Mouse (Mus musculus) cerebellum, postnatal 4 days (tissue): ENCODE results near the gene Ttc39a.

Experiments
- DNase-seq, 2 experiments: peaks; one replicate each; pipeline ENCODE4 v3.0.0; 2022; ENCODE audit warnings: low spot score in 2 of 2, mixed read lengths in 1 of 2

The Ttc39a gene

DNA sequence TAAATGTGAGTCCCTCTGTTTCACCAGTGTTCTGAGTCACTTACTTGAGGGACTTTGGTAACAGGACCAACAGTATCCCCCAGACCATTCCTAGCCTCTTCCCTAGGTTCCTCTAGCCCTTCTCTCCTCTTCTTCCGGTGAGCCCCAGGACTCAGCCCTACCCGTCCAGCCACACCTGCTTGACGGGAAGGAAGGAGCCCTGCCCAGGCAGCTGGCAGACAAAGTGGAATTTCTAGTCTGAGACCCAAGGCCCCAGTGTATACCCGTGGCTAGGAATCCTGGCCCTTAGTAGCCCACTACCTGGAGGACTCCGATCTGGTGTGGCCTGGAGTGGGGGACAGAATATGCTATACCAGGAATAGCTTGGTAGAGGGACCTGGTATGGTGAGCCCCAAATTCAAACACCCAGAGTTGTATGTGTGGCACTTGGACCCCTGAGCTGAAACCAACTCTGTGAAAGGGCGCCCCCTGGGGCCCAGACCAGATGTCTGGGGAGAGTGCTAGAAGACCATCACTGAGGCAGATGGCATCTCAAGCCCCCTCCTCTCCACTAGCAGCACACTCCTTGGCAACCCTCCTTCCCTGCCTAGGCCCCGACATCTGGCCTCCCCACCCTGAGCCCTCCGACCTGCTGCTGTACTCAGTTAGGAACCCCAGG lies 13.8 kb downstream of the Ttc39a start:
- no peak for DNase-seq

DNA sequence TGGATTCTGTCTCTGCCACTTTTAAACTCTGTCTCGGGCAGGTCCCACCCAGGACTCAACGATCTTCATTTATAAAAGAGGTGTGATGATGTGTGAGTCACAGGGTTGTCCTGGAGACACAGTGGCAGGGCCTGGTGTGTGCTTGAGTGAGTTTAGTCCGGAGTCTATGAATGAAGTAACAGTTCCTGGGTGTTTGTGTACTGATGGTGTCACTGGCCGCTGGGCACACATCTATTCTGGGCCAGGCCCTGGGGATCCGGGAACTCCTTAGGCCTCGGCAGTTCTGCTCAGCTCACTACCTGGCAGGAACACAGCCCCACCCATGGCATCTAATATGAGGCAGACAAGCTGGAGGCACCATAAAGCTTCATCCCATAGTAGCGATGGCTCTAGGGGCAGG lies 15.2 kb downstream of the Ttc39a start:
- no peak for DNase-seq

DNA sequence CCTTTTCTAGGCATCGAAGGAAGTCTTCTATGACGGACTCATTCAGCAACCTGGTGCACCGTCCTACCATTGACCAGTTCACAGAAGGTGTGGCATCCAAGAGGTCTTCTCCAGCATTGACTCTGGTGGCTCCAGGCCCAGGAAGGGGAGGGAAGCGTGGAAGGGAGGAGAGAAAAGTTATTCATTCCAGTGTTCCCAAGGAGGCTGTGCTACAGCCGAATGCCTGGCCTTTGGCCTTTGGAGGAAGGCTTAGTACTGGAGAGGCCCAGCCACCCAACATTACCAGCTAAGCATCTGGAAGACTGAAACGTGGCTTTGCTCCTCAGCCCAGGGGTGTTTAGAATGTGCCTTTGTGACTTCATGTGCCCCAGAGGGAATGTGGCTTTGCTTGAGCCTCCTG lies 16.0 kb downstream of the Ttc39a start:
- no peak for DNase-seq

DNA sequence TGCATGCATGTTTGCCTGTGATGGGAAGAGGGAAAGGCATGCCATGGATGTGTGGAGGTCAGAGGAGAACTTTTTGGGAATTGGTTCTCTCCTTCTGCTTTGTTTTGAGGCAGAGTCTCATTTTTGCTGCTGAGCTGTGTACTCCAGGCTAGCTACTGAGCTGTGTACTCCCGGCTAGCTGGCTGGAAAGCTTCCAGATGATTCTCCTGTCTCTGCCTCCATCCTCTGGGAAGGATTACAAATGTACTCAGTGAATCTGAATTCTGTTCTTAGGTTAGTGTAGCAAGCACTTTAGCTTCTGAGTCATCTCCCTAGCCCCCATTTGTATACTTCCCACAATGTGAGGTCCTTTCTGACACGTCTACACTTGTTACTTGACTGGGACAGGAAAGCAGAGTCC lies 17.0 kb downstream of the Ttc39a start:
- DNase-seq: no peak

DNA sequence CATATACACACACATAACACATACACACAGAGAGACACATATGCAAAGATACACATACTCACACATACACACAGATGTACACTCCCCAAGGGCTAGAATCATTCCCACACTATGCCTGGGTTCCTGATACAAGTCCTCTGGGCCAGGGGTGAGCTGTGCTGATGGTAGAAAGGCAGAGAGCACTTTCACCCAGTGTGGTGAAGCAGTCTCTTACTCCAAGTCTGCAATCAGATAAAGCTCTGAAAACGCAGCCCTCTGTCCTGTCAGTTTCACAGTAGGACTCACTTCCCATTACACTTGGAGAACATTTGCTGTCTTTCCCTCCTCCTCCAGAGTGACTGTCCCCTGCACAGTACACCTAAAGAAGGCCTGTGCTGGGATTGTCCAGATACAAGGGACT lies 20.6 kb downstream of the Ttc39a start:
- DNase-seq: no peak

DNA sequence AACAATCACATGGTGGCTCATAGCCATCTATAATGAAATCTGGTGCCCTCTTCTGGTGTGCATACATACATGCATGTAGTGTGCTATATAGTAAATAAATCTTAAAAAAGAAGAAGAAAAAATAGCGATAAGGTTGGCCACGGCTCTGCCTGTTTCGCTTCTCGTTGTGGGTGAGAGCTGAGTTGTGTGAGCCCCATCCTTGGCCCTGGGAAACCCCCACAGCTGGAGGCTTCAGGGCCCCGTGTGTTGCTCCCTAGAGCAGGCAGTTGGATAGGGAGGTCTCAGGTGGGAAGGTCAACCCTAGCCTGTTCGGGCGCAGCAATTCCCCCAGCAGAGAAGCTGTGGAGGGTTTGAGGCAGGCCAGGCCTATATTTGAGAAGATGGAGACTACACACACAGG lies 23.8 kb downstream of the Ttc39a start:
- no peak for DNase-seq

DNA sequence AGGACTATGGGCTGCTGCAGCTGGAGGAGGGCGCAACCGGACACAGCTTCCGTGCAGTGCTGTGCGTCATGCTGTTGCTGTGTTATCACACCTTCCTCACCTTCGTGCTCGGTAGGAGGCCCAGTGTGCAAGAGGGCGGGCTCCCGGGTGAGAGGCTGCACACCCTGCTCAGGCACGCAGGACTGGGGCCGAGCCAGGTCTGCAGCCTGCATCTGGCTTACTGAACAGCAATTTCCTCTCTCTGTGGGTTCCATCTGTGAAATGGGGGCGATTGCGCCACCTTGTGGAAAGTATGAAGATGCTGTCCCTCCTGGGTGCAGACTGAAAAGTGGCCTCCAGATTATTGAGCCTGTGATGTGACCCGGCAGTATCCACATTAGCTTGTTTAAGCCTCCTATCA lies 24.4 kb downstream of the Ttc39a start:
- DNase-seq: peak in 1 of 2 experiments; percentile 25

DNA sequence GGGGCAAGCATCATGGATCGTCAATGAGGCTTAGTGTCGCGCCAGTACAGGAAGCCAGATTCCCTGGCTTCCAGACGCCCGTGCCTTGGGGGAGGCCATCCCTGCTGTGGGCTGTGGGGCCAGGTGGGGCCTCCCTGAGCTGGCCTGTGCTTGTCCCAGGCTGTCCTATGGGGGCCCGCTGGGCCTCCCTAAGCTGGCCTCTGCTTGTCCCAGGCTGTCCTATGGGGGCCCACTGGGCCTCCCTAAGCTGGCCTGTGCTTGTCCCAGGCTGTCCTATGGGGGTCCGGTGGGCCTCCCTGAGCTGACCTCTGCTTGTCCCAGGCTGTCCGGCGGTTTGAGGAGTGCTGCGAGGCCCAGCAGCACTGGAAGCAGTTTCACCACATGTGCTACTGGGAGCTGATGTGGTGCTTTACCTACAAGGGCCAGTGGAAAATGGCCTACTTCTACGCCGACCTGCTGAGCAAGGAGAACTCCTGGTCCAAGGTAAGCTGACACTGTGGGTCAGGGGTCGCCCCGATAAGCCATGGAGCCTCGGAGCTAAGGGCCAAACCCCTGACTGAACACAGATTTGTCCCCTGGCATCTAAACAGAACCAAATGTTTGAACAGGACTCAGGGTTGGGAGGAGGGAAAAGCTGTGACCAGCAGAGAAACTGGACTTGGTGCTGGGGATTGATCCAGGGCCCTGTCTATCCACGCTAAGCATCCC lies 26.4 kb downstream of the Ttc39a start:
- no peak for DNase-seq

DNA sequence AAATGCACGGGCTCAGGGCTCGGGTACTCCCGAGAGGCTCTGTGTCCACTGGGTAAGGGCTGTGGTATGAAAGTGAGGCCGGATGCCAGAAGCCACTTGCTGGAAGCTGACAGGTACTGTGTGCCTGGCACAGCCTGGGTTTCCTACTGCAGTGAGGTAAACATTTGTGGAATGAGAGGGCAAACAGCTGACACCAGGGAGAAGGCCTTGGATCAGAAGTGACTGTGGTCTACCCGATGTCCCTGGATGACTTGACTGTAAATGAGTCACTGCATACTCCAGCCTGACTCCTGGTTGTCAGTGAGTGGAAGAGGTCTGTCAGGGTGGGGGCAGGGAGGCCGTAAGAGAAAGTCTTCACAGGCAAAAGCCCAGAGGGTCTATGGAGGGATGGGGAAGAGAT lies 27.2 kb downstream of the Ttc39a start:
- DNase-seq: no peak

DNA sequence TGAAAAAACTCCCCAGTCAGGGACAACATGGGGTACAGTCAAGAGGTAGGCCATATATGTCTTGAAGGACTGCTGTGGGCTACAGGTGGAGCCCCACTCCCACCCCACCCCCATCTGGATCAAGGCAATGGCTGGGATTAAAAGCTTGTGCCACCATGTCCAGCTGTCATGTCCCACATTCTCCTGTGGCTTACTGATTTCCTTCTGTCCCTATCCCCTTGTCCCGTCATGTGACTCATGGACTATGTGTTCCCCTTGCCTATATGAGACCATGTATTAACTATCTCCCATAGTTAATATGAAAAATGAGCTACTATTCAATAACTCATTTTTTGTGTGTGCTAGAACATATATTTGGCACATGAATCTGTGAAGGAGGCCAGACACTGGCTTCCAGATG lies 27.8 kb downstream of the Ttc39a start:
- DNase-seq: no peak

DNA sequence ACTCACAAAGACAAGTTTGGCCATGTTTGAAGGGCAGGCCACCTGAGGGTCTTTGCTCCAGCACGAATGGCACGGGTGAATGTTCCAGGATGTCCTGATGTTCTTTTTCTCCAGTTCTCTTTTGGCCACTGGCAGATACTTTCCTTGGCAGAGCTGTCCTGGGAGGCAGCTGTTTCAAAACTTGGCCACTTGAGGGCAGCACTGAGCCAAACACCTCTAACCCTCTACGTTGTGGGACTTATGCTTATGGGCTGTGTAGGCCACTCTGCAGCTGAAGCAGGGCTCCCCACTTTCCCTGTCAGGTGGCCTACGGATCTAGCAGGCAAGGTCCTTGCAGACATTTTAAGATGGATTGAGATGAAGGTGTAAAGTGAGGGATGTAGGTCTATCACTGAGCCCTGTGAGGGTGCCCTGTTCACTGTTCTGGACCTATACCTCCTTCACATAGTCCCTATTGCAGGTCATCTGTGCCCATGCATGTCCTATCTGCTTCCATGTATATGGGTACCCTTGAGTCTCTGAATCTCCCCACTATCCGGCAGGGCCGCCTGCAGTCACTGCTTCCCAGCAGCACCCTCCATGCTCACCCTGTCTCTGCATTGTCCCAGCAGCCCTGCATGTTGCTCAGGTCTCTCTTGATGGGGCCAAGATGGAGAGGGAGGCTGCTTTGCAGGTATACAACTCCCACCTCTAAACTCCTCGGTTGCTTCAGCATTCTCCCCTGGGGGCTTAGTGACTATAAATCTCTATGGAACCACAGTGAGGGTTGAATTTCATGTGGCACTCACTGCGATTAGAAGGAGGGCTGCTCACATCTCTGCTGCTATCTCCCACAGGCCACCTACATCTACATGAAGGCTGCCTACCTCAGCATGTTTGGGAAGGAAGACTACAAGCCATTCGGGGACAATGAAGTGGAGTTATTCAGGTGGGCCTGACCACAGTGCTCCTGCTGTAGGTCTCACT lies 31.8 kb downstream of the Ttc39a start:
- DNase-seq: peak; percentile 54 to 70

DNA sequence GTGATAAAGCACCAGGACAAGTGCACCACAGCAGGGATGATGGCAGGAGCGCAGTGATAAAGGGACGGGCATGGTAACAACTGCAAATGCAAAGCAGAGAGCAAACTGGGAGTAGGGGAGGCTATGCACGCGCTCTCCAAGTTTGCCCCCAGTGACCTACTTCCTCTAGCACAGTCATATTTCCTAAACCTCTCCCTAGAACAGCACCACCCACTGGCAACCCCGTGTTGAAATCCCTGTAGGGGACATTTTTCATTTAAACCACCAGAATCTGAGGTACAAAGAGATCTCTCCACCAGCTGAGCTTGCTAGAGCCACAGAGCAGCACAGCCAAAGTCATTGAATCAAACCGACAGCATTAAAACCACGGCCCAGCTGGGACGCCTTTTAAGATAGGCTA lies 32.7 kb downstream of the Ttc39a start:
- DNase-seq: no peak

DNA sequence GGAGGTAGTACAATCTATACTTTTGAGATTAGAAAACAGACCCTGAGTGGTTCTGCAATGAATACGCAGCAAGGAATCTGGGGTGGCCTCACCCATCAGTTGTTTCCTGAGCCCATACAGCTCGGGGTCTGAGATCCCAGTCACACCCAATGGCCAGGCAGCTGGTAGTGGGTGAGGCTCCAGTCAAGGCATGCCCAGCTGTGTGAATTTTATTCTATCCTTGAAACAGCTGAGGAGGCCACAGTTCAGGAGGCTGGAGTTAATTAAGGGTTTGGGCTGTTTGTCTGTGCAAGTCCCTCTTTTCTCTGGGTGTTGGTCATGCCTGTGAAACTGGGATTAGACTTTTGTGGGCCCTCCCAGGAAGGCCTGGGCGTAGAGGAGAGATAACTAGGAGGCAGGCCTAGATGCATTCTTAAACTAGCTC lies 33.4 kb downstream of the Ttc39a start:
- DNase-seq: no peak

DNA sequence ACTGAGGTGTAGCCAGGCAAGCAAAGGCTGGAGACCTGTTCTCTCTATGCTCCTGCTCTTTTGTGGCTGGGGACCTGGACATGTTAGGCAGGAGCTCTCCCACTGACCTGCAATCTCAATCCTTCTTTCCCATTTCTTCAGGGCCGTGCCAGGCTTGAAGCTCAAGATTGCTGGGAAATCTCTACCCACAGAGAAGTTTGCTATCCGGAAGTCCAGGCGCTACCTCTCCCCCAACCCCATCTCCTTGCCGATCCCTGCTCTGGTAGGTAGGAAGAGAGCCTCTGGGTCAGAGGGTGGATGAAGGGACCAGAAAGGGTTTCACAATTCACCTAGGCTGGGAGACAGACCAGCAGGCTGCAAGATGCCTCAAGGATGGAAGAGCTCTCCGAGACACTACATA lies 34.0 kb downstream of the Ttc39a start:
- DNase-seq: no peak

DNA sequence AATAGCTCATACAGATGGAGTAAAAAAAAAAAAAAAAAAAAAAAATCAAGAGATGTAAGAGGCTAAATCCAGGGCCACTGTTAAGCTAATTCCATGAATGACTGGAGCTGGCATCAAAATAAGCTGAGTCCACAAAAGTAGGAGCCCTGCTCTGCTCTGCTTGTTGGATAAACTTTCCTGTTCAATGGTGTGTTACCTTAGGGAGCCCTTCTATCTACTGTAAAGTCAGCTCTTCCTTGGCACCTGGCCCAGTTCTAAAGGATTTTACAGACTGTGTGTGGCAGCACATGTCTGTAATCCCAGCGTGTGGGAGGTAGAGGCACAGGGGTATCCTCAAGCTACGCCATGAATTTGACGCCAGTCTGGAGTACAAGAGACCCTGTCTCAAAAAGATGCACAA lies 34.6 kb downstream of the Ttc39a start:
- DNase-seq: no peak

DNA sequence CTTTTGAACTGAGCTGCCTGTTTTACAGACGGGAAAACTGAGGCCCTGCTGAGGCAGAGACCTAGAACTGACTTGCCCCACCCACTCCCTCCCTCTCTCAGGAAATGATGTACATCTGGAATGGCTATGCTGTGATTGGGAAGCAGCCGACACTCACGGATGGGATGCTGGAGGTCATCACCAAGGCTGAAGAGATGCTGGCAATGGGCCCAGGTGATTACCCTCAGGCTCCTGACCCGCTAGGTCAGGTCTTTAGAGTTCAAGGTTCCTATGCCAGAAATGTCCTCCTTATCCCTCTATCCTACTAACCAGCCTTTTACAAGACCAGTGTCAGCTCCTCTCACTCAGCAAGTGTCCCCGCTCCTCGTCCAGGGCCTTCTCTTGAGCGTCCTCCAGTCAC lies 35.7 kb downstream of the Ttc39a start:
- DNase-seq: no peak

DNA sequence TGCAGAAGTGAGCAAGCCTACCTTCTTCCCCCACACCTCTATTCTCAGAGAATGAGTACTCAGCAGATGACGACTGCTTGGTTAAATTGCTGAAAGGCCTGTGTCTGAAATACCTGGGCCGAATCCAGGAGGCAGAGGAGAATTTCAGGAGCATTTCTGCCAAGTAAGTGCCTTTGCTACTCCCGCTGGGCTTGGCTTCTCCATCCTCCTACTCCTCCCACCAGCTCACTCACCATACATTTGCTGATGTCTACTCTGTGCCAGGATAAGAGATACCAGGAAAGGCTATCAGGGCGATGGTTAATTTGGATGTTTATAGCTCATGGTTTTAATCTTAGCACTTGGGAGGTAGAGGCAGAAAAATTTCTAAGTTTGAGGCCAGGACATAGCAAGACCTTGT lies 36.2 kb downstream of the Ttc39a start:
- no peak for DNase-seq

DNA sequence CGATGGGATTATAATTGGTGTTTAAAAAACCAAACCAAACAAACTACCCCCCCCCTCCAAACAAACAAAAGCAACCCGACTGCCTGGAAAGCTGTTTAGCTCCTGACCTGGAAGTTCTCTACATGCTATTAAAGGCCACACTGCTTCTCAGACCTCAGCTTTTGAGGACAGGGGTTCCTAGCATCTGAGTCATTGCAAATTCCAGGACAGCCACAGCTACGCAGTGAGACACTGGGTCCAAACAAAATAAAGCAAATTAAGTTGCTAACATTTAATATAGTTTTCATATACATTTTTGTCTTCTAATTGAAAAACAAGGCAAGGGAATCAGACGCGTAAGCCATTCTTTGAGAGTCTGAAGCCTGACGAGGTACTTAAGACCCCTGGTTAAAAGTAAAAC lies 38.0 kb downstream of the Ttc39a start:
- DNase-seq: no peak

DNA sequence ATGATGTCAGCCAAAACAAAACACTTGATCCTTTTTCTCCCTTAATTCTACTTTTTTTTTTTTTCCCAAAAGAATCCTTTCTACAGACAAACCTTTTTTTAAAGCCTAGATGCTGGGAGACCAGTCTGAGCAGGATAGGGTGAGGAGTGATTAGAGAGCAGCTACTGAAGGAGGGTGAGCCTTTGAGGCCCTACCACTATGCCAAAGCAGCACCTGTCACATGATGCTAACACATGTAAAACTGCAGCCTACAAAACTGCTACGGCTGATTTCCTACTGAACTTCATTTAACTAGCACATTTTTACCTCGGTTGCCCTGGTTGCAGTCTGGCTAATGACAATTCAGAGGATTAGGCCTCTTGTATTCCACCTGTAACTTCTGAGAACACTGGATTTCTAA lies 38.5 kb downstream of the Ttc39a start:
- no peak for DNase-seq

DNA sequence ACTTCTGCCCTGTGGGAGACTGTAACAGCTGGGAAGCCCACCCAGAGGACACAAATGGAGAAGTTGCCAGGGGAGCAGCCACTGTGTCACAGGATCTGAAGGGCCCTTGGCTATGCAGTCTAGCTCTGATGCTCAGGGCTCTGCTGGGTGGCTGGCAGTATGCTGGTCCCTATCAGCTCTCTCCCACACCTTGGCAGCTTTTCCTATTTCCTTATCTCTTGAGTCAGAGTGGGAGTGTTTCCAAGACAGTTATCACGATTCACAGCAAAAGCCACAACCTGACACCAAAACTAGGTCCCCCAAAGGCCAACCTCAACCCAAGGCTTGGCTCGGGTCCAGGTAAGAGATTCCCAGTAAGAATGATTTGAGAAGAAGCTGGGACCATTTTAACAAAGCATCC lies 39.0 kb downstream of the Ttc39a start:
- DNase-seq: no peak

DNA sequence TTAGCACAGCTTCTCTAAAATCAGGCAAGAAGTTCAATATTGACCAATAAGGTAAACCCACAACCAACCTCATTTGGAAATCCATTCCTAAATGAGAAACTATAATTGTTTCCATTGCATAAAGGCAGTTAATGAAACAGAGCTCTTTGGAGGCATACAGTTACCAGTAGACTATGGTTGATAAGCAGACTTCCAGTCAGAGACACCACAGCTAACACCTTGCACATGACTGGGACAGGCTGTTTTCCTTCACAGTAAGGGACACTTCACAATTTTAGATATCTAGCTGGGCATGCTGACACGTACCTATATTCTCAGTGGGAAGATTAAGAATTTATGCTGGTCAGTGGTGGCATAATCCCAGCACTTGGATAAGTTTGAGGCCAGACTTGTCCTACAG lies 39.5 kb downstream of the Ttc39a start:
- DNase-seq: no peak

DNA sequence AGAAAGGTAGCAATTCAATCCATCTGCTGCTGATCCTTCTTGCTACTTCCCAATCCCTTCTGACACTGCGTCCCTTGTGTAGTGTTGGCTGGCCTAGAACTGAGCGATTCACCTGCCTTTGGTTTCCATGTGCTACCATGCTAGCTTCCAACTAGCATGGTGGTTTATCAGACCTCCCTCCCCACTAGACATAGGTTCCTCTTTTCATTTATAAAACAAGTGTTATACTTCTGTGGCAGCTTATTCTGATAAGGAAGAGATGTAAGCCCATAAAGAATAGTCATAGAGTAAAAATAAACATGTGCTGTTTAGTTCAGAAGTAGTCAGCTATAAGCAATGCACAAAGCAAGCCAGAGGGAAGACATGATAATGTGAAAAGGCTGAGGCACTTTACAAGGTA lies 42.1 kb downstream of the Ttc39a start:
- no peak for DNase-seq

DNA sequence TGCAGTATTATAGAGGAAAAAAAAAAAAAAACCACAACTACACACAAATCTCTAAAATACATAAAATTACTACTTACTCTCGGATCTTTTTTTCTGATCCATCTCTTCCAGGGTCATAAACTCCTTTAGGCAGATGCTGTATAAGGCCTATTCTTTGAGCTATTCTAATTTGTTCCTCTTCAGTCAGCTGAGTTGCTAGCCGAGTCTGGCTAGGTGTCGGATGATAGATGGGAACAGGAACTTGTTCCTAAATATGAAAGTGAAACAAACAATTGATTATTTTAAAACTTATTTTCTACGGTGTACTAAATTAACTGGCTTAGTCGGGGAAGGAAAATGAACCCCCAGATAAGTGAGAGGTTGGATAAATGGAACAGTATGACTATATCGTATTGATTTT lies 50.4 kb downstream of the Ttc39a start:
- no peak for DNase-seq
